Mouse (Mus musculus) G1E (cell line): Measurements from ENCODE around the gene Unc13c. TPM values are rescaled to one million over a fixed set of nuclear protein-coding genes. Genes with fewer than 3 reads are reported as not detected.

Experiments
- ATAC-seq: 2 replicates; pipeline ENCODE4 v1.8.0; 2016; ENCODE audit warnings: mild to moderate bottlenecking; ENCODE audit not compliant: insufficient number of reproducible peaks, poor library complexity, low FRiP score, severe bottlenecking; ENCODE audit errors: extremely low read depth
- DNase-seq: peaks from one replicate; pipeline ENCODE4 v3.0.0; 2012; ENCODE audit warnings: low spot score
- H3K27me3 ChIP-seq: 2 replicates; pipeline ENCODE4 v1.6.1; 2012; ENCODE audit warnings: mild to moderate bottlenecking, low read length, inconsistent platforms; ENCODE audit not compliant: insufficient read depth
- H3K36me3 ChIP-seq: replicated peaks from 2 replicates; pipeline ENCODE3; 2012; ENCODE audit warnings: mild to moderate bottlenecking, inconsistent platforms
- H3K4me1 ChIP-seq: 2 replicates; pipeline ENCODE4 v1.6.1; 2012; ENCODE audit warnings: low read depth, low read length, inconsistent platforms, mixed read lengths; ENCODE audit not compliant: insufficient read depth
- H3K4me3 ChIP-seq: 2 replicates; pipeline ENCODE4 v1.5.1; 2012; ENCODE audit warnings: low read depth, mild to moderate bottlenecking, inconsistent platforms, low read length, moderate library complexity, mixed read lengths
- H3K9me3 ChIP-seq: replicated peaks from 2 replicates; pipeline ENCODE4 v1.6.1; 2012; ENCODE audit warnings: inconsistent platforms
- CTCF ChIP-seq: IDR thresholded peaks from 2 replicates; pipeline ENCODE4 v1.5.1; 2012; ENCODE audit warnings: low read depth, low read length, inconsistent platforms, mixed read lengths
- GATA1 ChIP-seq: IDR thresholded peaks from 2 replicates; pipeline ENCODE4 v1.6.1; 2012; ENCODE audit warnings: borderline replicate concordance, low read length, inconsistent platforms, mixed read lengths
- GATA2 ChIP-seq: IDR thresholded peaks from 2 replicates; pipeline ENCODE4 v1.6.1; 2012; ENCODE audit warnings: low read depth, low read length, inconsistent platforms, borderline replicate concordance
- POLR2AphosphoS5 ChIP-seq: IDR thresholded peaks from 2 replicates; pipeline ENCODE4 v1.6.1; 2012; ENCODE audit warnings: low read depth, low read length, inconsistent platforms; ENCODE audit not compliant: insufficient replicate concordance
- TAL1 ChIP-seq: conservative IDR thresholded peaks from 2 replicates; pipeline ENCODE4 v1.6.1; 2012; ENCODE audit warnings: low read depth, low read length, inconsistent platforms, mixed read lengths
- polyA plus RNA-seq: library from polyadenylated mRNA; stranded (reverse); fragments of >175 nt; gene quantifications from 2 replicates; pipeline ENCODE4 v1.2.3, GENCODE M21; 2012
- total RNA-seq, 2 experiments: library from RNA; stranded (forward) in 1 of 2; stranded (reverse) in 1 of 2; fragments of 200-1000 nt in 1 of 2; fragments of >200 nt in 1 of 2; fragmentation: Nextera tagmentation in 1 of 2; gene quantifications; 2 replicates each; pipeline ENCODE4 v1.2.3; 2014 to 2017

Unc13c gene
- total and polyA plus RNA-seq, 3 experiments: 0.05 TPM; not detected in 2

- Histone ChIP-seq H3K9me3 (0 out of 2 replicates have a peak, but pooled peaks cover 10% of the 10 kb centered on the region), H3K36me3 (no peaks in the 10 kb centered on the region), H3K4me3 (no peak overlapping the region), H3K4me1 (no peaks in the 10 kb centered on the region), H3K27me3 (no peaks in the 10 kb centered on the region)
- no peak for ATAC-seq
- no peak for DNase-seq
- no peak for TF ChIP-seq GATA1
- TF ChIP-seq POLR2AphosphoS5: no peak
- no peak for TF ChIP-seq TAL1
- no peak for TF ChIP-seq CTCF
- TF ChIP-seq GATA2: no peak
Measured at GRCm38 (mm10) chr9:73883587-73883986, 85.2 kb downstream of the Unc13c start.

GRCm38 (mm10) chr9:73883143-73883542, 85.6 kb downstream of the Unc13c start:
- Histone ChIP-seq H3K36me3 (no peaks in the 10 kb centered on the region), H3K4me1 (no peaks in the 10 kb centered on the region), H3K9me3 (0 out of 2 replicates have a peak, but pooled peaks cover 10% of the 10 kb centered on the region), H3K27me3 (no peaks in the 10 kb centered on the region), H3K4me3 (no peak overlapping the region)
- ATAC-seq (no peak), DNase-seq (no peak)
- TF ChIP-seq GATA1 (no peak), CTCF (no peak)

- Histone ChIP-seq H3K4me3 (no peak overlapping the region), H3K9me3 (0 out of 2 replicates have a peak, but pooled peaks cover 10% of the 10 kb centered on the region), H3K36me3 (no peaks in the 10 kb centered on the region), H3K27me3 (no peaks in the 10 kb centered on the region), H3K4me1 (no peaks in the 10 kb centered on the region)
- DNase-seq: no peak
- no peak for ATAC-seq
- no peak for TF ChIP-seq GATA2
- TF ChIP-seq POLR2AphosphoS5: no peak
- no peak for TF ChIP-seq GATA1
- TF ChIP-seq CTCF: no peak
- no peak for TF ChIP-seq TAL1
Measured at GRCm38 (mm10) chr9:73882393-73882919, 86.3 kb downstream of the Unc13c start.

- no peak for TF ChIP-seq CTCF
- no peak for TF ChIP-seq GATA2
- no peak for TF ChIP-seq TAL1
- no peak for TF ChIP-seq GATA1
- no peak for TF ChIP-seq POLR2AphosphoS5
- H3K36me3 ChIP-seq: no peaks in the 10 kb centered on the region
- DNase-seq (no peak), ATAC-seq (no peak)
- H3K4me1 ChIP-seq: no peaks in the 10 kb centered on the region
- H3K27me3 ChIP-seq: no peaks in the 10 kb centered on the region
- H3K4me3 ChIP-seq: no peak overlapping the region
- peaks cover 11% of the 10 kb centered on the region for H3K9me3 ChIP-seq
Measured at GRCm38 (mm10) chr9:73867410-73868067, 101.2 kb downstream of the Unc13c start.

GRCm38 (mm10) chr9:73866666-73867065, 102.1 kb downstream of the Unc13c start:
- H3K4me1 ChIP-seq: no peaks in the 10 kb centered on the region
- peaks cover 11% of the 10 kb centered on the region for H3K9me3 ChIP-seq
- H3K36me3 ChIP-seq: no peaks in the 10 kb centered on the region
- H3K4me3 ChIP-seq: no peak overlapping the region
- ATAC-seq (no peak), DNase-seq (no peak)
- no peaks in the 10 kb centered on the region for H3K27me3 ChIP-seq
- TF ChIP-seq TAL1: no peak
- TF ChIP-seq POLR2AphosphoS5: no peak
- no peak for TF ChIP-seq GATA1
- no peak for TF ChIP-seq CTCF
- no peak for TF ChIP-seq GATA2

- no peak for DNase-seq
- no peak overlapping the region for H3K4me3 ChIP-seq
- no peaks in the 10 kb centered on the region for H3K4me1 ChIP-seq
- H3K9me3 ChIP-seq: no peaks in the 10 kb centered on the region
- H3K36me3 ChIP-seq: no peaks in the 10 kb centered on the region
- H3K27me3 ChIP-seq: no peaks in the 10 kb centered on the region
- no peak for TF ChIP-seq POLR2AphosphoS5
- no peak for TF ChIP-seq TAL1
- ATAC-seq: no peak
Measured at GRCm38 (mm10) chr9:73859469-73859868, 109.3 kb downstream of the Unc13c start.

- no peaks in the 10 kb centered on the region for H3K36me3 ChIP-seq
- TF ChIP-seq GATA2 (no peak), CTCF (no peak), POLR2AphosphoS5 (no peak), TAL1 (no peak), GATA1 (no peak)
- no peaks in the 10 kb centered on the region for H3K27me3 ChIP-seq
- H3K4me3 ChIP-seq: no peak overlapping the region
- no peaks in the 10 kb centered on the region for H3K9me3 ChIP-seq
- DNase-seq (no peak), ATAC-seq (no peak)
- H3K4me1 ChIP-seq: no peaks in the 10 kb centered on the region
Measured at GRCm38 (mm10) chr9:73854281-73854680, 114.5 kb downstream of the Unc13c start.
